Comparison of ENCODE assay signal across 21 mouse cellular contexts in the genomic region with DNA sequence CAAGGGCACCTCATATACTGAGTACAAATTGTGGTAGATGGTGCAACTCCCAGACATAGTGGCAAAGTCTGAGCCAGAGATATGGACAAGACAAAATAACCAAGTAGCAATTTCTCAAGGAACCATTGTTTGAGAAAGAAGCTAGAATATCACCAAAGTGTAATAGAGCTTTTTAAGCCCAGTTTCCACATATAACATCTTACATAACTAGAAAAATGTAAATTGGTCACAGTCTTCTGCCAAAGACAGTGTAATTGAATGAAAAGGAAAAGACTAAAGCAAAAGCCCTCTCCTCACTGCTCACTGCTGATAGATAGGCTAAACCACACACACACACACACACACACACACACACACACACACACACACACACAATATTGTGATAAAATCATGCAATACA.
"Had no signal": no experiment of that assay in that cellular context is flagged by ENCODE, and none has a peak within 500 bp of the region (broad histone marks: within the 10 kb centered on the region; RNA-seq: fewer than 3 reads in every experiment).

No protein-coding gene starts in this region.

- ATAC-seq: forebrain, embryonic 13.5 days; forebrain, embryonic 14.5 days; forebrain, embryonic 15.5 days; forebrain, embryonic 16.5 days; forebrain, postnatal 0 days had no signal

- DNase-seq: cerebellum, adult 8-10 months; cerebellum, adult 9-10 months; cerebellum, adult 9-11 months; cerebellum, postnatal 10 days; cerebellum, postnatal 14 days; cerebellum, postnatal 25 days; cerebellum, postnatal 36 days; embryo, embryonic 11 days; forebrain, postnatal 0 days; gastrocnemius, adult 2 months; gastrocnemius, postnatal 10 days; gastrocnemius, postnatal 14 days; gastrocnemius, postnatal 25 days; gastrocnemius, postnatal 36 days; heart, adult 11 months; heart, adult 18-20 months; heart, adult 2 months had no signal
